ENCODE assay signal across 8 mouse cellular contexts in genomic region chr2:166082193-166082592, GRCm38 (mm10).
A peak's percentile ranks its signal among the peaks of the same experiment; 100 is the strongest.
DNase-seq lines count a peak whose midpoint lies in the region; ATAC-seq and TF ChIP-seq lines count a peak whose summit lies in the region.

No protein-coding gene starts in this region.

- WGBS in kidney, adult 2 months: 61% methylated on average over 5 of the region's 5 CpGs
- 75% methylated on average over 5 of the region's 5 CpGs for WGBS in kidney, embryonic 14.5 days
- 58% methylated on average over 5 of the region's 5 CpGs for WGBS in embryonic facial prominence, embryonic 10.5 days
- WGBS in heart, embryonic 15.5 days: 50% methylated on average over 5 of the region's 5 CpGs

- H3K4me3 ChIP-seq in kidney, adult 2 months (ENCODE audit: insufficient read depth, low read depth, low read length): no peak overlapping the region
- no peak overlapping the region for H3K4me3 ChIP-seq in kidney, embryonic 14.5 days (ENCODE audit: low read length)
- H3K4me3 ChIP-seq in embryonic facial prominence, embryonic 10.5 days: no peak overlapping the region
- H3K4me3 ChIP-seq in heart, embryonic 15.5 days: no peak overlapping the region
- H3K4me3 ChIP-seq in left cerebral cortex, adult 2 months: no peak overlapping the region

- intact Hi-C loops in left cerebral cortex, adult 2 months (cut with DNase I): no loop called here

- peaks cover 21% of the 10 kb centered on the region for H3K4me1 ChIP-seq in kidney, adult 2 months (ENCODE audit: control insufficient read depth, insufficient read depth, low read length)
- H3K4me1 ChIP-seq in kidney, embryonic 14.5 days (ENCODE audit: control insufficient read depth, insufficient read depth, low read length): peaks cover 3% of the 10 kb centered on the region; the same call in 1 of the 2 replicates
- peaks cover 32% of the 10 kb centered on the region for H3K4me1 ChIP-seq in embryonic facial prominence, embryonic 10.5 days
- peaks cover 43% of the 10 kb centered on the region for H3K4me1 ChIP-seq in heart, embryonic 15.5 days (replicated peaks)

- peak; percentile 86 for DNase-seq in kidney, adult 2 months
- DNase-seq in adrenal gland, postnatal 14 days: peak; percentile 90
- DNase-seq in embryonic facial prominence, embryonic 10.5 days (ENCODE audit: low spot score): peak; percentile 83
- peak; percentile 52 to 69 for DNase-seq in left cerebral cortex, adult 2 months (ENCODE audit: extremely low spot score in 1 of 2, low spot score in 2 of 2)
- peak; percentile 56 to 73 for DNase-seq in natural killer cell, adult 2 months (ENCODE audit: low spot score in 2 of 2)
- DNase-seq in thymus, postnatal 10 days (ENCODE audit: low spot score in 2 of 2): peak; percentile 31 to 77

- H3K27ac ChIP-seq in kidney, adult 2 months (ENCODE audit: insufficient read depth, low read depth, low read length): no peak overlapping the region
- H3K27ac ChIP-seq in kidney, embryonic 14.5 days (ENCODE audit: low read depth, low read length): no peak overlapping the region
- H3K27ac ChIP-seq in embryonic facial prominence, embryonic 10.5 days (replicated peaks): no peak overlapping the region
- peak overlapping the region; percentile 98 for H3K27ac ChIP-seq in heart, embryonic 15.5 days
- no peak overlapping the region for H3K27ac ChIP-seq in left cerebral cortex, adult 2 months

- TF ChIP-seq CTCF in kidney, adult 2 months (conservative IDR thresholded peaks at IDR 0.05; ENCODE audit: insufficient read depth, insufficient read length, low read depth, low read length): peak; percentile 87
- peak; percentile 72 for TF ChIP-seq CTCF in left cerebral cortex, adult 2 months (IDR thresholded peaks at IDR 0.05)

- TF ChIP-seq POLR2A in kidney, adult 2 months (IDR thresholded peaks at IDR 0.05; ENCODE audit: low read depth, low read length): no peak

- H3K27me3 ChIP-seq in kidney, adult 2 months (replicated peaks; ENCODE audit: control insufficient read depth, insufficient read depth, low read length): no peaks in the 10 kb centered on the region
- H3K27me3 ChIP-seq in kidney, embryonic 14.5 days (ENCODE audit: control insufficient read depth, insufficient read depth, low read length): no peaks in the 10 kb centered on the region
- H3K27me3 ChIP-seq in embryonic facial prominence, embryonic 10.5 days (replicated peaks; ENCODE audit: low read depth, poor library complexity, severe bottlenecking): no peaks in the 10 kb centered on the region
- H3K27me3 ChIP-seq in heart, embryonic 15.5 days: no peaks in the 10 kb centered on the region

- H3K9ac ChIP-seq in kidney, embryonic 14.5 days (ENCODE audit: low read depth, low read length): no peak overlapping the region
- H3K9ac ChIP-seq in heart, embryonic 15.5 days: no peak overlapping the region

- no peaks in the 10 kb centered on the region for H3K36me3 ChIP-seq in kidney, adult 2 months (ENCODE audit: control insufficient read depth, insufficient read depth, low read length)
- peaks cover 16% of the 10 kb centered on the region; the same call in 1 of the 2 replicates for H3K36me3 ChIP-seq in kidney, embryonic 14.5 days (ENCODE audit: control insufficient read depth, insufficient read depth, low read length)
- peaks cover 98% of the 10 kb centered on the region for H3K36me3 ChIP-seq in embryonic facial prominence, embryonic 10.5 days (replicated peaks)
- peaks cover 19% of the 10 kb centered on the region; the same call in 1 of the 2 replicates for H3K36me3 ChIP-seq in heart, embryonic 15.5 days

- no peaks in the 10 kb centered on the region for H3K9me3 ChIP-seq in kidney, embryonic 14.5 days (ENCODE audit: control insufficient read depth, low read length)
- H3K9me3 ChIP-seq in embryonic facial prominence, embryonic 10.5 days: no peaks in the 10 kb centered on the region
- no peaks in the 10 kb centered on the region for H3K9me3 ChIP-seq in heart, embryonic 15.5 days (replicated peaks)

- no peak for ATAC-seq in kidney, embryonic 14.5 days (ENCODE audit: low FRiP score, low TSS enrichment)
- no peak for ATAC-seq in heart, embryonic 15.5 days (replicated peaks; ENCODE audit: insufficient number of reproducible peaks, insufficient read depth, low FRiP score, low read depth)

- H3K4me2 ChIP-seq in kidney, embryonic 14.5 days (replicated peaks; ENCODE audit: low read depth, low read length): no peak overlapping the region
- no peak overlapping the region for H3K4me2 ChIP-seq in heart, embryonic 15.5 days
